Mouse (Mus musculus) ES-E14 (cell line): Measurements from ENCODE around the gene Unc5b. TPM values are rescaled to one million over a fixed set of nuclear protein-coding genes. Genes with fewer than 3 reads are reported as not detected.

Experiments
- DNase-seq: peaks from one replicate; pipeline ENCODE4 v3.0.0-alpha.2; 2013; ENCODE audit warnings: low read depth, low spot score
- H3K27ac ChIP-seq: 2 replicates; pipeline ENCODE4 v1.5.1; 2012; ENCODE audit warnings: low read depth, mild to moderate bottlenecking, low read length, moderate library complexity, mixed read lengths; ENCODE audit not compliant: poor library complexity, insufficient read depth, severe bottlenecking
- H3K36me3 ChIP-seq: 2 replicates; pipeline ENCODE4 v1.6.1; 2012; ENCODE audit warnings: mild to moderate bottlenecking, low read length, moderate library complexity, mixed read lengths; ENCODE audit not compliant: control insufficient read depth, poor library complexity, insufficient read depth, severe bottlenecking
- H3K4me1 ChIP-seq, 2 experiments: fragments of 150-350 bp in 1 of 2; sonication (generic) in 1 of 2; 2 replicates each; pipeline ENCODE4 v1.6.1; 2012; ENCODE audit warnings: low read length in 2 of 2, mild to moderate bottlenecking in 1 of 2, mixed read lengths in 1 of 2; ENCODE audit not compliant: control insufficient read depth in 2 of 2, insufficient read depth in 2 of 2, poor library complexity in 1 of 2
- H3K4me3 ChIP-seq, 2 experiments: fragments of 150-350 bp in 1 of 2; sonication (generic) in 1 of 2; 2 replicates each; pipeline ENCODE4 v1.5.1; 2012; ENCODE audit warnings: low read length in 2 of 2, low read depth in 1 of 2, mild to moderate bottlenecking in 1 of 2, mixed read lengths in 1 of 2; ENCODE audit not compliant: insufficient read depth in 1 of 2, poor library complexity in 1 of 2, severe bottlenecking in 1 of 2
- H3K9ac ChIP-seq: 2 replicates; pipeline ENCODE4 v1.6.1; 2012; ENCODE audit warnings: low read depth, mild to moderate bottlenecking, low read length, mixed read lengths; ENCODE audit not compliant: poor library complexity, insufficient read depth, severe bottlenecking
- H3K9me3 ChIP-seq: fragments of 150-350 bp; sonication (generic); 2 replicates; pipeline ENCODE4 v1.6.1; 2012; ENCODE audit warnings: low read depth, mild to moderate bottlenecking, low read length; ENCODE audit not compliant: control insufficient read depth, insufficient read depth
- CHD2 ChIP-seq: IDR thresholded peaks from 2 replicates; pipeline ENCODE4 v1.6.1; 2014; ENCODE audit warnings: mild to moderate bottlenecking, low read depth, low read length, inconsistent platforms
- HCFC1 ChIP-seq: IDR thresholded peaks from 2 replicates; pipeline ENCODE4 v1.6.1; 2012; ENCODE audit warnings: low read length, inconsistent platforms, borderline replicate concordance; ENCODE audit not compliant: insufficient read depth
- MAFK ChIP-seq: IDR thresholded peaks from 2 replicates; pipeline ENCODE4 v1.6.1; 2014; ENCODE audit warnings: mild to moderate bottlenecking, low read depth, low read length, inconsistent platforms; ENCODE audit not compliant: insufficient read depth
- ZC3H11A ChIP-seq: IDR thresholded peaks from 2 replicates; pipeline ENCODE4 v1.6.1; 2012; ENCODE audit warnings: low read depth, mild to moderate bottlenecking, inconsistent platforms, low read length, borderline replicate concordance
- ZNF384 ChIP-seq: IDR thresholded peaks from 2 replicates; pipeline ENCODE4 v1.6.1; 2012; ENCODE audit warnings: low read depth, low read length, inconsistent platforms
- in situ Hi-C, 2 experiments: fragments of 600-800 bp; cut with MboI; formaldehyde crosslinking; loops; one replicate each; pipeline ENCODE4 v1.15.1; 2025; ENCODE audit warnings: low sequenced_read_pairs in 2 of 2, inconsistent platforms in 1 of 2; ENCODE audit not compliant: unreplicated experiment in 2 of 2
- total RNA-seq: library from RNA; depleted of rRNA; stranded (reverse); fragments of 300-350 nt; gene quantifications from 2 replicates; pipeline ENCODE4 v1.2.3, GENCODE M21; 2012

Gene Unc5b
- total RNA-seq, 1 experiment: 82.0 TPM

DNA sequence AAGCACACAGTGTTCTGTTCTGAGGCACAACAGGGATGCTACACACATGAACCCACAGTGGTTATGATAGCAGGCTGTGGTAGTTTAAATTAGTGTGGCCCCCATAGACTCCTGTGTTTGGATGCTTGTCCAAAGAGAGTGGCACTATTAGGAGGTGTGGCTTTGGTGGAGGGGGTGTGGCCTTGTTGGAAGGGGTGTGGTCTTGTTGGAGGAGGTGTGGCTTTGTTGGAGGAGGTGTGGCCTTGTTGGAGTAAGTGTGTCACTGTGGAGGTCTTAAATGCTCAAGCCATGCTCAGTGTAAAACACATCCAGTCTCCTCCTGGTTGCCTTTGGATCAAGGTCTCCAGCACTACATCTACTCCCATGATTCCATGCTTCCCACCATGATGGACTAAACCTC is 75.2 kb downstream of the Unc5b start:
- in situ Hi-C loops: loop anchor here (5.0 to 10.0 kb wide), 4 partner anchors 131 to 451 kb away; no protein-coding TSS in a partner anchor
- no peaks in the 10 kb centered on the region; a peak in 2 of 4 replicates for H3K4me1 ChIP-seq

DNA sequence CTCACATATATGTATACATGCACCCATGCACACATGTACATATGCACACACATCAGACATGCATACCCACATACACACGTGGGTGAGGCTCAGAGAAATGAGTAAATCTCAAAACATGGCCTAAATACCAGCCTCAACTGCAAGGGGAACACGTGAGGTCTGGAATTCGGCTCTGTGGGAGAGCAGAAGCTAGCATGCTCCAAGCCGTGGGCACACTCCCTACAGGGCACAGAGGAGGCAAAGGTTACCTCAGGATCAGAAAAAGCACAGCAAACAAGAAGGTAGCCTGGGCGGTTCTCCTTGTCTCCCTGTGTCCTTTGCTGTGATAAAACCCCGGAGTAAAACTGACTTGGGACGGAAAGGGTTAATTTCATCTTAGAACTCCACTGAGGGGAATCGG is 77.4 kb downstream of the Unc5b start:
- Histone ChIP-seq H3K27ac (no peak overlapping the region), H3K4me1 (no peaks in the 10 kb centered on the region; a peak in 2 of 4 replicates), H3K4me3 (no peak overlapping the region), H3K36me3 (no peaks in the 10 kb centered on the region), H3K9ac (no peak overlapping the region), H3K9me3 (no peaks in the 10 kb centered on the region)
- in situ Hi-C loops: loop anchor here (10.0 kb wide), 3 partner anchors 129 to 449 kb away; no protein-coding TSS in a partner anchor
- no peak for DNase-seq
- no peak for TF ChIP-seq ZNF384
- TF ChIP-seq CHD2: no peak
- no peak for TF ChIP-seq ZC3H11A

More for the DNA sequence above, 75.2 kb downstream of the Unc5b start:
- H3K9me3 ChIP-seq: no peaks in the 10 kb centered on the region
- H3K9ac ChIP-seq: no peak overlapping the region
- no peak for TF ChIP-seq MAFK
- TF ChIP-seq HCFC1: no peak
- TF ChIP-seq ZNF384: no peak
- no peak for TF ChIP-seq CHD2
- no peak for TF ChIP-seq ZC3H11A
- no peaks in the 10 kb centered on the region for H3K36me3 ChIP-seq
- no peak overlapping the region for H3K4me3 ChIP-seq
- H3K27ac ChIP-seq: no peak overlapping the region
- no peak for DNase-seq

DNA sequence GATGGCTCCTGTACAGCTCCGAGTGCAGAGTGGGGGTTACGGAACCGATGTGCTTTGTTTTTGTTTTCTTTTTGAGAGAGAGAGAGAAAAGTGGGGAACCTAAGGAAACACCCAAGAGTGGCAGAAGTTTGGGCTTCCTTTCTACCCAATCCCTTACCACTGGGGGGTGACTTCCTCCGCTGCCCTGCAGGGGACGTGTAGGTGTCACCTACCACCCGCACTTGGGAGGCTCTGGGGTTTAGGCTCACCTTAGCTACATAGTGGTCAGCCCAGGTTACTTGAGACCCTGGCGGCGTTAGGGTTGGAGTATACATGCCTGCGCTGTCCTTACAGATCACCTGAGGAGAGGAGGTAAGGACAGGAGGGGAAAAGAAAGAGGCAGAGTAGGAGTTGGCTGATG is 78.1 kb downstream of the Unc5b start:
- peak overlapping the region in 1 of 2 experiments; percentile 96; a peak in 2 of 4 replicates for H3K4me3 ChIP-seq
- H3K27ac ChIP-seq: no peak overlapping the region
- peak overlapping the region; percentile 64; the same call in 1 of the 2 replicates for H3K9ac ChIP-seq
- H3K36me3 ChIP-seq: no peaks in the 10 kb centered on the region
- no peak for DNase-seq
- no peak for TF ChIP-seq MAFK
- TF ChIP-seq ZNF384: no peak
- TF ChIP-seq HCFC1: no peak
- no peak for TF ChIP-seq ZC3H11A
- no peak for TF ChIP-seq CHD2
- no peaks in the 10 kb centered on the region for H3K9me3 ChIP-seq
- H3K4me1 ChIP-seq: no peaks in the 10 kb centered on the region; a peak in 2 of 4 replicates
- in situ Hi-C loops: loop anchor here (10.0 kb wide), 3 partner anchors 128 to 448 kb away; no protein-coding TSS in a partner anchor

DNA sequence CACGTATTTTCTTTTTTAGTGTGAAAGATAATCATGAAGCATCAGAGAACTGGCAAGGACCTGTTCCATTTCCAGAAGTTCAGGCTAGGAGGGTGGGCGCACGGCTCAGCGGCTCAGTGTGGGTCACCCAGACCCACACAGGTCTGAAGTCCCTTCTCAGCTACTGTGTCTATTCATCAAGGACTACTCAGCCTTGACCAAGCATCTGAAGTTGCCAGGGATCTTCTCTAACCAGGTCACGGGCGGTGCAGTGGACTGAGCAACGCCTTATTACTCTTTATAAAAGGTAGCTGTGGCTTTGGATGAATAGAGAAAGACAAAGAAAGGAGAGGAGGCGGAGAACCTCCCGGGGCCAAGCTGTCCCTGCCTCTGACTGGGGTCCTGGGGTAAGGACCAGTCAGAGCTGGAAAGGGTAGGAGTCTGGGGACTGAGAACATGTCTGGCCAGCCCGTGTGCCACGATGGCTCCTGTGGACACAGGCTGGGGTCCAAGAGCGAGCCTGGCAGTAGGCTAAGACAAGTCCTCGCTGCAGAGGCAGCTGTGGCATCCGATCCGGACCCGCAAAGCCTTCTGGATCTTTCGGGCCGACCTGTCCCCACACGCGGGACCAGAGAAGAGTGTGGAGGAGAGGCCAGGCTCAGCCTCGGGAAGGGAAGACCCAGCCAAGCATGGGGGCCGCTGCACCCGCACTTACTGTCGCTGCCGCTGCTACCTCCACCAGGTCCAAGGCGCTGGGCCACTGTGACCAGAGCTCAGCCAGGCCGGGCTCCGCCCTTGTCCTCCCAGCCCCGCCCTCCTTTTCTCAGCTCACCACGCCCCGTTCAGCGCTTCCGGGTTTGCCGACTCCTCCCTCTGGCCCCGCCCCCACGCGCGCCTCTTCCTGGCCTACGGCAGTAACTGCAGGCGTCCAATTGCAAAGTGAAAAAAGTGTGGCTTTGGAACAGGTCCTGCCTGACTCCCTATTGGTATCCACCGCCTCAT is 79.1 kb downstream of the Unc5b start, which contains the start of gene Slc29a3:
Gene Slc29a3, minus strand, starts transcription at position 755 of the 981 bp plus-strand sequence.
- in situ Hi-C loops: loop anchor here (10.0 kb wide), 3 partner anchors 128 to 448 kb away; no protein-coding TSS in a partner anchor
- TF ChIP-seq ZC3H11A (no peak), CHD2 (no peak), HCFC1 (peak; percentile 28; the same call in 1 of the 2 replicates), MAFK (no peak), ZNF384 (peak; percentile 56; the same call in 1 of the 2 replicates)
- Histone ChIP-seq H3K9ac (peak within 1 kb of the TSS; percentile 64), H3K4me1 (peaks cover 0 to 3% of the 10 kb centered on the region in 2 experiments; a peak in 2 of 4 replicates), H3K36me3 (no peaks in the 10 kb centered on the region), H3K9me3 (no peaks in the 10 kb centered on the region), H3K27ac (no peak within 1 kb of the TSS), H3K4me3 (peak within 1 kb of the TSS; percentile 70 to 96)
- peak; percentile 90 for DNase-seq
